Mouse (Mus musculus): Measurements from ENCODE around the gene Pi4ka.

GRCm38 (mm10) chr16:17261341-17261740 is 144.8 kb downstream of the Pi4ka start:
- no peak for TF ChIP-seq MAFK (IDR thresholded peaks at IDR 0.05; ENCODE audit: insufficient read depth, low read depth, low read length)
- TF ChIP-seq ZNF384 (IDR thresholded peaks at IDR 0.05; ENCODE audit: low read depth, low read length), result no peak
- TF ChIP-seq ZC3H11A (IDR thresholded peaks at IDR 0.05; ENCODE audit: borderline replicate concordance, low read depth, low read length), result no peak
- no peak for TF ChIP-seq HCFC1 (IDR thresholded peaks at IDR 0.05; ENCODE audit: borderline replicate concordance, insufficient read depth, low read length)
